Mouse (Mus musculus) A20 (cell line): ENCODE measurements around the gene Fam169b.
A peak's percentile ranks its signal among the peaks of the same experiment; 100 is the strongest.

ENCODE experiments used
- DNase-seq: peaks from one replicate; pipeline ENCODE4 v3.0.0-alpha.2; 2011; ENCODE audit warnings: low read depth, low spot score

Fam169b gene

GRCm38 (mm10) chr7:68285851-68286298 is 12.2 kb downstream of the Fam169b start:
- no peak for DNase-seq

- DNase-seq: peak; percentile 83
Measured at GRCm38 (mm10) chr7:68286526-68287481, 13.2 kb downstream of the Fam169b start.

GRCm38 (mm10) chr7:68287582-68287981 is 13.9 kb downstream of the Fam169b start:
- peak; percentile 73 for DNase-seq

GRCm38 (mm10) chr7:68288000-68288399 is 14.4 kb downstream of the Fam169b start:
- DNase-seq: peak; percentile 70

- DNase-seq: no peak
Measured at GRCm38 (mm10) chr7:68289081-68289480, 15.4 kb downstream of the Fam169b start.

GRCm38 (mm10) chr7:68291603-68292002 is 18.0 kb downstream of the Fam169b start:
- no peak for DNase-seq

- no peak for DNase-seq
Measured at GRCm38 (mm10) chr7:68293997-68294789, 20.6 kb downstream of the Fam169b start.

- DNase-seq: no peak
Measured at GRCm38 (mm10) chr7:68296487-68296886, 22.8 kb downstream of the Fam169b start.

- no peak for DNase-seq
Measured at GRCm38 (mm10) chr7:68298381-68299076, 24.9 kb downstream of the Fam169b start.

- DNase-seq: peak; percentile 90
Measured at GRCm38 (mm10) chr7:68301160-68301559, 27.5 kb downstream of the Fam169b start.

- DNase-seq: peak; percentile 90
Measured at GRCm38 (mm10) chr7:68302586-68303433, 29.2 kb downstream of the Fam169b start.

GRCm38 (mm10) chr7:68303685-68304084 is 30.0 kb downstream of the Fam169b start:
- DNase-seq: no peak

GRCm38 (mm10) chr7:68305781-68306575 is 32.3 kb downstream of the Fam169b start:
- DNase-seq: no peak

- no peak for DNase-seq
Measured at GRCm38 (mm10) chr7:68306756-68307155, 33.1 kb downstream of the Fam169b start.

GRCm38 (mm10) chr7:68311469-68311868 is 37.8 kb downstream of the Fam169b start:
- DNase-seq: no peak

GRCm38 (mm10) chr7:68312395-68312794 is 38.8 kb downstream of the Fam169b start:
- DNase-seq: no peak

- DNase-seq: peak; percentile 49
Measured at GRCm38 (mm10) chr7:68313038-68313782, 39.6 kb downstream of the Fam169b start.

- no peak for DNase-seq
Measured at GRCm38 (mm10) chr7:68314286-68314685, 40.6 kb downstream of the Fam169b start.

GRCm38 (mm10) chr7:68315068-68315467 is 41.4 kb downstream of the Fam169b start:
- no peak for DNase-seq
